Mouse (Mus musculus) small intestine, adult 2 months (tissue): ENCODE data around the gene Olfr1259. TPM values are rescaled to one million over a fixed set of nuclear protein-coding genes. Genes with fewer than 3 reads are reported as not detected.
"Not testable (repeated sequence)": the region's sequence is repeated elsewhere in the genome, so short reads cannot be mapped to it uniquely, and the experiment has no call there.

ENCODE experiments used
- H3K27ac ChIP-seq: fragments of 200-500 bp; 2 replicates; pipeline ENCODE4 v1.5.1; 2012; ENCODE audit warnings: low read depth, low read length, control low read depth, inconsistent platforms; ENCODE audit not compliant: insufficient read depth
- H3K27me3 ChIP-seq: fragments of 200-500 bp; 2 replicates; pipeline ENCODE4 v1.6.1; 2012; ENCODE audit warnings: mild to moderate bottlenecking, moderate library complexity, low read length, inconsistent platforms; ENCODE audit not compliant: control insufficient read depth, insufficient read depth
- H3K36me3 ChIP-seq: fragments of 200-500 bp; 2 replicates; pipeline ENCODE4 v1.6.1; 2012; ENCODE audit warnings: mild to moderate bottlenecking, low read length, control low read depth, inconsistent platforms; ENCODE audit not compliant: control insufficient read depth, insufficient read depth
- H3K4me1 ChIP-seq: fragments of 200-500 bp; 2 replicates; pipeline ENCODE4 v1.6.1; 2012; ENCODE audit warnings: low read length, inconsistent platforms, mixed read lengths; ENCODE audit not compliant: control insufficient read depth, insufficient read depth, insufficient read length
- H3K4me3 ChIP-seq: fragments of 200-500 bp; 2 replicates; pipeline ENCODE4 v1.5.1; 2012; ENCODE audit warnings: low read depth, mild to moderate bottlenecking, control low read depth, inconsistent platforms, low read length, moderate library complexity
- CTCF ChIP-seq: fragments of 200-500 bp; IDR thresholded peaks from 2 replicates; pipeline ENCODE4 v1.5.1; 2012; ENCODE audit warnings: low read depth, mild to moderate bottlenecking, control low read depth, inconsistent platforms, low read length, moderate library complexity, mixed read lengths; ENCODE audit not compliant: insufficient replicate concordance, insufficient read length; ENCODE audit errors: extremely low read depth
- POLR2A ChIP-seq: fragments of 200-500 bp; IDR thresholded peaks from 2 replicates; pipeline ENCODE4 v1.6.1; 2012; ENCODE audit warnings: low read depth, mild to moderate bottlenecking, control low read depth, inconsistent platforms, low read length, moderate library complexity
- WGBS: fragments of 180-500 bp; shearing (Covaris S2); methylation state at CpG from one replicate; pipeline ENCODE4 v1.1.7; 2018; 5-methylcytosine and 5-hydroxymethylcytosine counted together
- polyA plus RNA-seq: library from polyadenylated mRNA; depleted of rRNA; stranded (reverse); fragments of >200 nt; gene quantifications from 2 replicates; pipeline ENCODE4 v1.2.3, GENCODE M21; 2012; rRNA removed

Olfr1259 gene
- polyA plus RNA-seq: 0.18 TPM in 1 of 2 replicates, not detected in the other

GRCm38 (mm10) chr2:89948564-89948963, at the start of gene Olfr1259:
Olfr1259 (minus strand) TSS chr2:89948664.
- Histone ChIP-seq H3K4me3 (no peak within 1 kb of the TSS), H3K27me3 (no peaks in the 10 kb centered on the region), H3K27ac (no peak within 1 kb of the TSS), H3K36me3 (no peaks in the 10 kb centered on the region), H3K4me1 (no peaks in the 10 kb centered on the region)
- 78% methylated on average over 5 of the region's 5 CpGs for WGBS
- TF ChIP-seq CTCF (no peak), POLR2A (no peak)

- Histone ChIP-seq H3K27me3 (no peaks in the 10 kb centered on the region), H3K36me3 (no peaks in the 10 kb centered on the region)
- TF ChIP-seq POLR2A (no peak), CTCF (no peak)
These were observed 42.5 kb upstream of the Olfr1259 start, which contains the start of gene Olfr1261 for GRCm38 (mm10) chr2:89990921-89991320. Olfr1261 (plus strand) TSS chr2:89991221.

GRCm38 (mm10) chr2:89977709-89978108, 29.2 kb upstream of the Olfr1259 start:
- no peak overlapping the region for H3K4me3 ChIP-seq
- no peak for TF ChIP-seq POLR2A
- TF ChIP-seq CTCF: no peak
- WGBS: 69% methylated on average over 2 of the region's 2 CpGs

More at GRCm38 (mm10) chr2:89990921-89991320, 42.5 kb upstream of the Olfr1259 start, which contains the start of gene Olfr1261:
- Histone ChIP-seq H3K27ac (no peak within 1 kb of the TSS), H3K4me1 (no peaks in the 10 kb centered on the region), H3K4me3 (no peak within 1 kb of the TSS)

GRCm38 (mm10) chr2:89974184-89974583, 25.7 kb upstream of the Olfr1259 start, which contains the start of gene Olfr1260:
Olfr1260 (plus strand) TSS chr2:89974340.
- Histone ChIP-seq H3K4me3 (no peak within 1 kb of the TSS), H3K4me1 (no peaks in the 10 kb centered on the region), H3K36me3 (no peaks in the 10 kb centered on the region), H3K27me3 (no peaks in the 10 kb centered on the region), H3K27ac (no peak within 1 kb of the TSS)
- WGBS: 58% methylated on average over 2 of the region's 2 CpGs
- TF ChIP-seq POLR2A: no peak
- no peak for TF ChIP-seq CTCF

More at GRCm38 (mm10) chr2:89977709-89978108, 29.2 kb upstream of the Olfr1259 start:
- no peaks in the 10 kb centered on the region for H3K4me1 ChIP-seq
- H3K36me3 ChIP-seq: no peaks in the 10 kb centered on the region
- no peak overlapping the region for H3K27ac ChIP-seq
- no peaks in the 10 kb centered on the region for H3K27me3 ChIP-seq

- Histone ChIP-seq H3K27me3 (no peaks in the 10 kb centered on the region), H3K27ac (no peak within 1 kb of the TSS), H3K4me3 (no peak within 1 kb of the TSS), H3K4me1 (no peaks in the 10 kb centered on the region), H3K36me3 (no peaks in the 10 kb centered on the region)
- TF ChIP-seq CTCF (no peak), POLR2A (no peak)
These were observed 21.5 kb downstream of the Olfr1259 start, which contains the start of gene Olfr1258 for GRCm38 (mm10) chr2:89927009-89927408. Olfr1258 (plus strand) TSS chr2:89927309.

- not testable (repeated sequence) for H3K4me3 ChIP-seq, H3K27me3 ChIP-seq, H3K27ac ChIP-seq, H3K4me1 ChIP-seq, H3K36me3 ChIP-seq
- 88% methylated on average over 9 of the region's 9 CpGs for WGBS
These were observed 35.8 kb downstream of the Olfr1259 start for GRCm38 (mm10) chr2:89912616-89913015.

Other genes starting within 250 kb of the Olfr1259 start
- gene Olfr1252, start 223.7 kb downstream of the Olfr1259 start, polyA plus RNA-seq: not detected in 2 replicates
- gene Olfr1253, start 191.6 kb downstream of the Olfr1259 start, polyA plus RNA-seq: not detected in 2 replicates
- gene Olfr1254, start 155.0 kb downstream of the Olfr1259 start, polyA plus RNA-seq: not detected in 2 replicates
- gene Olfr1255, start 136.6 kb downstream of the Olfr1259 start, polyA plus RNA-seq: not detected in 2 replicates
- not detected in 2 replicates for gene Olfr1256, start 107.1 kb downstream of the Olfr1259 start, polyA plus RNA-seq
- gene Olfr48, start 100.5 kb downstream of the Olfr1259 start, polyA plus RNA-seq: not detected in 2 replicates
- not detected in 2 replicates for gene Olfr1257, start 70.2 kb downstream of the Olfr1259 start, polyA plus RNA-seq
- not detected in 2 replicates for gene Olfr1258, start 21.4 kb downstream of the Olfr1259 start, polyA plus RNA-seq
- gene Olfr1260, start 25.7 kb upstream of the Olfr1259 start, polyA plus RNA-seq: not detected in 2 replicates
- gene Olfr1261, start 42.6 kb upstream of the Olfr1259 start, polyA plus RNA-seq: not detected in 2 replicates
- not detected in 2 replicates for gene Olfr1262, start 51.5 kb upstream of the Olfr1259 start, polyA plus RNA-seq
- gene Olfr1263, start 63.5 kb upstream of the Olfr1259 start, polyA plus RNA-seq: not detected in 2 replicates
- gene Olfr1264, start 76.9 kb upstream of the Olfr1259 start, polyA plus RNA-seq: not detected in 2 replicates
- gene Olfr1265, start 86.7 kb upstream of the Olfr1259 start, polyA plus RNA-seq: not detected in 2 replicates
- gene Olfr140, start 114.9 kb upstream of the Olfr1259 start, polyA plus RNA-seq: not detected in 2 replicates
- not detected in 2 replicates for gene Olfr1269, start 172.7 kb upstream of the Olfr1259 start, polyA plus RNA-seq
- gene Olfr32, start 193.6 kb upstream of the Olfr1259 start, polyA plus RNA-seq: not detected in 2 replicates
- gene Olfr1270, start 204.4 kb upstream of the Olfr1259 start, polyA plus RNA-seq: not detected in 2 replicates